Mouse (Mus musculus) liver, postnatal 0 days (tissue): ENCODE measurements around the gene Gtpbp3.

Experiments
- CTCF ChIP-seq: sonication (generic); IDR thresholded peaks from 2 replicates; pipeline ENCODE4 v1.5.1; 2016; ENCODE audit warnings: antibody characterized with exemption, low read depth
- EP300 ChIP-seq: IDR thresholded peaks from 2 replicates; pipeline ENCODE4 v1.6.1; 2016; ENCODE audit warnings: antibody characterized with exemption, low read depth, mild to moderate bottlenecking

DNA sequence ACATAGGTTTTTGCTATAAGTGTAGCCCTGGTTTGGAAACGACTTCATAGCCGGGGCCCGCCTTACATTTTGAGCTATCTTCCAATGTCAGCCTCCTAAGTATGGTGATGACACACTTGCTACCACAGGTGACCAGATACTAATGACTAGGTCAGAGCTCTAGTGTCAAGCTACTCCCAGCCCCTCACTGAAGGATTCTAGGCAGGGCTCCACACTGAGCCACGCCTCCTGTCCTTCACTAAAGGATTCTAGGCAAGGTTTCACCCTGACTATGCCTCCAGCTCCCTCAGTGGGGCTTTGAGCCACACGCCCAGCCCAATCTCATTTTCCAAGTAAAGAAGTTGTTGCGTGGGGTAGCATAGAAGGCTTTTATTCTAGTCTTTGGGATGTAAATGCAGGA, 27.2 kb upstream of the Gtpbp3 start:
- TF ChIP-seq EP300, result no peak
- no peak for TF ChIP-seq CTCF
